Mouse (Mus musculus): ENCODE measurements around the gene Dpp6. TPM values are rescaled to one million over a fixed set of nuclear protein-coding genes. Genes with fewer than 3 reads are reported as not detected.

The Dpp6 gene
- total RNA-seq, 2 experiments from 2014 or later: not detected

DNA sequence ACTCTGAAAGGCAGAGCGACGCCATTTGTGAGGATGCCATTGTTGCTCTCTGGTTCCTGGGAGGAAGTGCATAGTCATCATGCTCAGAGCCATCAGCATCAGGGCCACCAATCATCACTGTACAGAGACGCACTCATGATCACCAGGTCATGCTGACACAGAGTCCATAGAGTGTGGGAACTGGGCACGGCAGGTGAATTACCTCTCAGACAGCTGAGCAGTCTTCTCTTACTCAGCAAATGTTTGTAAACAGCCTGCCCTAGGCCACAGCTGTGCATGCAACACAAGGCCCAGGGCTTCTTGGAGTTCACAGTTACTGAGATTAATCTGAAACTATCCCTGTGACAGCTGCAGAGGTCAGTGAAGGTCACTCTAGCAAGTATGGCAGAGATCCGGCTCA, 124.5 kb downstream of the Dpp6 start:
- ATAC-seq (replicated peaks; ENCODE audit: low FRiP score, poor library complexity, severe bottlenecking): no peak

DNA sequence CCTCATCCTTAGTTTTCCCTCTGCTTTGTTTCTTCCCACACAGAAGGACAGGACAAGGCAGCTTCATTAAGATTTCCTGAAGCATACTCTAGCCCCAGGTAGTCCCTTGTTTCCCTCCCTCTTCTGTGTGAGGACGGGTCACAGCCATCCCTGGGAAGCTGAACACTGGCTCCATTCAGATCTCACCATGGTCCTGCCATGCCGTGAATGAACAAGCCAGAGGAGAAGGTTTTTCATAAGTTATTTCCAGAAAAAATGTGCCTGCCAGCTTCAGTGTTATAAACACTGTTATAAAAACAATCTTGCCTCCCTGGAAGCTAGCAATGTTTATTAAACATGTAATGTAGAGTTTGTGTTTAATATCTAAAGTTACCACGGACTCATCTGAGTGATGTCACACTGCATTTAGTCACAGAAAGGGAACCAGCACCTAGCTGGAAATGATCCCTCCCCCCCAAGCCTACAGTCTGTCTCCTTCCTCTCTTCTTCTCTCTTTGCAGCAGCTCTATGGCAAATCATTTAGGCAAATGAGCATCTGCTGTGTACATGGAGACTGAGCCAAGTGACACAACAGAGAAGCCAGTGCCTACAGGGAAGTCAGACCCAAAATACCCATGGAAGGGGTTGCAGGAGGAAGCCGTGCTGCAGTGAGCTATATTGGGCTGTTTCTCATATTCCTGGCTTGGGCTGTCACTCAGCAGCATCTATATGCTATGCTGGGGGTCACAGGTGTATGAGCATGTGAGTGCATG, 128.3 kb downstream of the Dpp6 start:
- ATAC-seq (replicated peaks; ENCODE audit: low FRiP score, poor library complexity, severe bottlenecking): no peak

DNA sequence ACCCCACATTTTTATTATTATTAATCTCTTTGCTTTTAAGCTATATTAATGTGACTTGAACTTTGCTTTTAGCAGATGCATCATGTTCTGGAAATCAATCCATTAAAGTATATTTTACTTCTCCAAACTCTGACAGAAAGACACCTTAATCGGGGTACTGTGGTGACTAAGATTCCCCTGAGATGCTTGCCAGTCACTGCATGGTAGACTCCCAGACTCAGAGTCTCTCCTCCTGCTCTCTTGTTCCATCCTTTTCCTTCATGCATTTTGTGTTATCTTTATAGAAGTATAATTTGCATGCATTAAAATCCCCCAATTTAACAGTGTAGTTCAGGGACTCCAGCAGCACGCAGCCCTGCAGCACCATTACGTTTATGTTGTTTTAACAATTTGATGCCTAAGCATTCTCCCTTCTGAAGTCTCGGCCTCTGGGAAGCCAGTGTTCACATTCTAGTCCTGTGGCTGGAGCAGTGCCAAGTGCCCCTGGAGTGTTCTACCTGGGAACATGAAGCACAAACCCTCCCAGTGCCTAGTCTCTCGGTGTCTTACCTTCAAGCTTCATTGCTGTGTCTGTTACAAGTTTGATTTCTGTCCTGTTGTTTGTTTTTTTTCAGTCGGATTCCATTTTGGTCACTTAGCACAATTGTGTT, 153.1 kb downstream of the Dpp6 start:
- no peak for ATAC-seq (replicated peaks; ENCODE audit: low FRiP score, poor library complexity, severe bottlenecking)

DNA sequence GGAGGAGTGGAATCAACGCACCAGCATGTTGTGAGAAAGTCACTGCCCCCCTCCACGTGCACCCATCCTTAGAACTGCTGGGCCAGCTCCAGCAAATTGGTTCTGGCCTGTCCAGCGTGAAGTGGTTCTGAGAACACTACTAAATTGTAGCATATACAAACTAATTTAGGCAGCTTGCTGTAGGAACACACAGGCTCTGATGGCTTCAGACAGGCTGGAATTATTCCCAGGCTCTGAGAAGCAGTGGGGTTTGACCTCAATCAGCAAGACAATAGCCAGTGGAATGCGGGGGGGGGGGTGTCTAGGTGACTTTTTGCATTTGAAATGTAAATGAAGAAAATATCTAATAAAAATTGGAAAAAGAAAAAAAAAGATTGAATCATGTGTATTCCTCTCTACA, 156.2 kb downstream of the Dpp6 start:
- no peak for ATAC-seq (replicated peaks; ENCODE audit: low FRiP score, poor library complexity, severe bottlenecking)

DNA sequence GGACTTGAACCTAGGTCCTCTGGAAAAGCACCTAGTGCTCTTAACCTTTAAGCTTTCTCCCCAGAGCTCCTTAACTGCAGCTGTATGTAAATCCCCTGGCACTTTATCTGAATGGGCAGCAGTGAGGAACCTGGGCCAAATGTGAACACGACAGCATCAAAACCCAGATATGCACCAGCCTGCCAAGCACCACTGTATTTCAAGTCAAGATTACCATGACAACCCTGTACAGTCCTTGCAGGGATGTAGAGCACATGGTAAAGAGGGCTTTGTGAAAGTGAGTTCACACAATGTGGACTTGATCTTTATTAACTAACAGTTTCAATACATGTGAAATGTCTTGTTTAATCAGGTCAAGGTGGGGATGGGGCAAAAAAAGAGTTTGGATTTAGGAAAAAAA, 162.3 kb downstream of the Dpp6 start:
- ATAC-seq (replicated peaks; ENCODE audit: low FRiP score, poor library complexity, severe bottlenecking): no peak

DNA sequence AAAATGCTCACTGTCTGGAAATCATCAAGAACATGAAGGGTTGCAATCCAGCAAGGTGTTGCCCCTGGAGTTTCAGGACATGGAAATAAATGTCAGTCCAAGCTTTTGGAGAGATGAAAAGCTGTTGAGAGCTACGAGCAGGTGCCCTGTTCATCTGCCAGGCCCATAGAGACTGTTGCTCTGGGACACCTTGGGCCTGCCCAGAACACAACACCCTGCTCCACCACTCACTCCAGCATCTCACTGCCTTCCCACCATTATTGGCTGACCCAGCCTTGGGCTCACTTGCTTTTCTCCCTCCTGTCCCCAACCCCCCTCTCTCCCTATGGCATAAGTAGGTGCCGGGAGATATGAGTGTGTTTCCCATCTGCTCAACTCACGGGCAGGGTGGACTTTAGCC, 162.8 kb downstream of the Dpp6 start:
- ATAC-seq (replicated peaks; ENCODE audit: low FRiP score, poor library complexity, severe bottlenecking): no peak

DNA sequence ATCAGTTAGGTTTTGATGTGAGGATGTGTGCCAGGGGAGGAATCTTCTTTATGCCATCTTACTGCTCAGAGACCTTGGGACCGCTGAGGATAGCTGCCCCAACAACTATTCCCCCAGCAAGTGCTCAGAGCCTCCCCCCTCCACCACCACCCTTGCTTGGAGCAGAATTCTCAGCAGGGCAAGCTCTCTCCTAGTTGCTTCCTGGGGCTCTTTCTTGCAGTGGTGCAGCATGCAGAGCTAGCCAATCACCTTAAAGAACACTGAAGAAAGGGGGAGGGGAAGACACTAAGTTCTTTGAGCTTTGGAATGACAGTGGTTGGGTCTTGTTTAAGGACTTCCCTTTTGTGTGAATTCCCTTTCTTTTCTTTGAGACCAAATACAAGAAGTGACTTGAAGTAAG, 168.1 kb downstream of the Dpp6 start:
- no peak for ATAC-seq (replicated peaks; ENCODE audit: low FRiP score, poor library complexity, severe bottlenecking)

DNA sequence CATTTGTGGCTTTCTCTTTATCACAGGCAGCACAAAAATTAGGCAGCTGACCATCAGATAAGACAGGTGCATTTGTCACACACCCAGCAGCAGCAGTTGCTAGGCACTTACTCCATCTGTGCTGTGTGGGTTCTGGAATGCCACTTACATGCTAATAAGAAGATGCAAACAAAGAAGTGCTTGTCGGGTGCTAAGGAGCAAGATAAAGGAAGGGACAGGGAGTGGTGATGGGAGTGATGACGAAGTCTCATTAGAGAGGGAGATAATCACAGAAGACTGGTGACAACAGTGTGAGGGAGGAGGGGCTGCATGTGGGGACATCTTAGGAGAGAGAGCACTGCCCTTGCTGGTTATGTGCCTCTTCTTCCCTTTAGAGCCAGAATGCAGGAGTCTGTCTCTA, 174.6 kb downstream of the Dpp6 start:
- ATAC-seq (replicated peaks; ENCODE audit: low FRiP score, poor library complexity, severe bottlenecking): no peak

DNA sequence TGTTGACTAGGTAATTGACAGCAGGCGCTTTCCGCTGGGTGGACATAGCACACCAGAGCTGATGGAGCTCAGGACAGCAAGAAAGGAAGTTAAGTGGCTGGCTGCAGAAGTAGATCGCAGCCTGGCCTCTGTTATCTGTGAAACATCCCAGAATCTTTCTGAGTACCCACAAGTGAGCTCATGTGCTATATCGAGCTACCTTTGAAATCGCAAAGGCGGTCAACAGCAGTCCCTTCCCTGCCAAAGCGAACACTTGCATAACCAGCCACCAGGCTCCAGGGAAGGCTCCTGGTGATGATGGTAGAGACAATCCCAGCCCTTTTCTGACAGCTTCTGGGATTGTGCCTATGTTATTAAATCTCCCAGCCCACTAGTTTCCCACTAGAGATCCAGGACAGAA, 186.5 kb downstream of the Dpp6 start:
- no peak for ATAC-seq (replicated peaks; ENCODE audit: low FRiP score, poor library complexity, severe bottlenecking)

DNA sequence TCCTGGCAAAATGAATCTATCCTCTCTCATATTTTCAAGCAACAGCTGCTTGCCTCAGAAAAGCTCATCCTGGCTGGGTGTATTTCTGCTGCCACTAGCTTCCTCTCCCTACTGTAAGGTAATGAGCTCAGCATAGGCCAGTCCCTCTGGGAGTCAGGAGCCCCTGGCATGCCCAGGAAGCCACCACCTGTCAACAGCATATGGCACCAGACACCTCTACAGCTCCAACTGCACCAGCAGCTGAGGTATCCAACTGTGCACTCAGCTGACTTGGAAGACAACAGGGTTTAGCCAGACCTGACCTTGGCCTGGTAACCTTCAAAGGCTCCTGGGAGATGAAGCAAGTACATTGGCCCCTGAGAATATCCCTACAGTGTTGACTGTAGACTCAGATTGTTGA, 192.2 kb downstream of the Dpp6 start:
- no peak for ATAC-seq (replicated peaks; ENCODE audit: low FRiP score, poor library complexity, severe bottlenecking)

DNA sequence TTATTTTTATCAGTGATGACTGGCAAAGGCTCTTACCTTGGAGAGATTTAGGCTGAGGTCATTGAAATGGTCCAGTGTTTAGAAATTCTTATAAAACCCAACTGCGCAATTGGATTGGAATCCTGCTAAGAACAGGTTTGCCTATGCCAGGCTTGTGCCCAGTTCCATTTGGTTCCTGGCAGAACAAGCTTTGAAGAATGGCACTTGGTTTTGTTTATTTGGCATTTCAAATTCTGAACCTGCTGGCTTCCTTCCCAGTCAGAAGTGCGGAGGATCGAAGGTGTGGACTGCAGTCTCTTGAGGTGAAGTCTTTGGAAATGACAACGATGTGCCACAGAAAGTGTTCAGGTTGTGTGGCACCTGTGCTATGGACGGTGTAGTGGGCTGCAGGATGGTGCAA, 193.6 kb downstream of the Dpp6 start:
- no peak for ATAC-seq (replicated peaks; ENCODE audit: low FRiP score, poor library complexity, severe bottlenecking)

DNA sequence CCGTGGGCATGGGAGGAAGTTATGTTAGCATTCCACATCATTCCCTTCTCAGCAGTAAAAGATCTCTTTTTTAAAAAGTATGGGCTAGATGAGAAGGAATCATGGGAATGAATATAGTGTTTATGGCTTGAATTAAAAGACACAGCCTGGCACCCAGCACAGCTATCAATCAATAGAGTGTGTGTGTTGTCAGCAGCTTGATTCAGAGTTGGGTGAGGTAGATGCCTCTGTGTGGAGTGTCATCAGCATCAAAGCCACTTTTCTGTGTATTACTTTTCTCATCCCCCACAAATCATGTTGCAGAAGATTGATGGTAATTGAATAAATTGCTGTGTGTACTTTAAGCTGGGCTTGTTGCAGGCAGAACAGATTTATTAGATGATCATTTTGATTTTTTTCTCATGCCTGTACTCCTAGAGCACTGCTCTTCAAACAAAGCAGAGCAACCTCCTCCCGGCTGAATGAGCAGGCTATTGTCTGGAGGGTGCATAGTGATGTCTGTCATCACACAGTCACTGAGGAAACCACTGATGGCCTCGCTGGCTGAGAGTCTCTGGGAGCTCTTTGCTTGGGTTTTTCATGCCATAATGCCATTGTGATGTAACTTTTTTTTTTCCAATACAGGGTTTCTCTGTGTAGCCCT, 201.4 kb downstream of the Dpp6 start:
- no peak for ATAC-seq (replicated peaks; ENCODE audit: low FRiP score, poor library complexity, severe bottlenecking)

DNA sequence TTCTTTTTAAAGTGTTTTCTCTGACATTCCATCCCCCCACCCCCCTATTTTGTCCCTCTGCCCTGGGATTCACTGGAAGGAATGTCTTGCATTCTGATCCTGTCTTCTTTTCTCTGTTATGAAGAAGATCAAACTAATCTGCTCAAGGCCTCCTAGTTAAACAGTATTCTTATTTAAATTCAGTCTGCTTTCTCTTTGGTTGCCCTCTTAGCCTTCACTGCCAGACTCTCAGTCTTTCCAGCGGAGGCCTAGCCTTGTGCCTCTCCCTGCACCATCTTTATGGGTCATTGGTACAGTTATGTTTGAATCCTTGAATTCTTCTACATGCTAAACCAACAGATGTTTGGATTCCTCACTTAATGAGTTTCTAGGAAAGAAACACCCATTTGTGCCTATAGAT, 211.6 kb downstream of the Dpp6 start:
- no peak for ATAC-seq (replicated peaks; ENCODE audit: low FRiP score, poor library complexity, severe bottlenecking)

DNA sequence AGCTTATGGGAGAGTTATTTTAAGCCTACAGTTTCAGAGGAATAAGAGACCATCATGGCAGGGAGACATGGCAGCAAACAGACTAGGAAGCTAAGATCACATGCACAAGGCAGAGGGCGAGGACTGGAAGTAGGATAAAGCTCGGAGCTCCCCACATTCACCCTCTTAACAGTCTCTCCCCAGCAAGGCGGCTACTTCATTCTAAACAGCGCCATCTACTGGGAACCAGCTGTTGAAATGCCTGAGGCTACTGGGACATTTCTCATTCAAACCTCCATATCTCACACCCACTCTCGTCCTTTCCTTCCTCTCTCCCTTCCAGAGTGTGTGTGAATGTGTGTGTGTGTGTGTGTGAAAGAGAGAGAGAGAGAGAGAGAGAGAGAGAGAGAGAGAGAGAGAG, 212.8 kb downstream of the Dpp6 start:
- ATAC-seq (replicated peaks; ENCODE audit: low FRiP score, poor library complexity, severe bottlenecking): no peak

DNA sequence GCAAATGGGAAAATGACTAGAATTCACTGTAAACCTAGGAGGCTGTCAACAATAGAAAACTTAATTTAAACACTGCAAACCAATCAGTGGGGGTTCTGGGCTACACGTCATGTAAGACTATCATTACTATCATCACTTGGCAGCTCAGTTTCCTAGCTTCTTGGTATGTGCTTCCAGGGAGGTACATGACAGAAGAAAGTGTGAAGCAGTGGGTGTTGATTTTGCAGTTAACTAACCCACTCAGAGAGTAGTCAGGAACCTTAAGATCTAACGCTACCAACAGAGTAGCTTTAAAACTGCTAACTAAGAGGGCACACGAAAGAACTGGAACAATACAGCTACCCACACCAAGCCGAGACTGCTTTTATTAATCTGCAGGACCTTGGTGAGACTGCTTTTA, 217.9 kb downstream of the Dpp6 start:
- no peak for ATAC-seq (replicated peaks; ENCODE audit: low FRiP score, poor library complexity, severe bottlenecking)

DNA sequence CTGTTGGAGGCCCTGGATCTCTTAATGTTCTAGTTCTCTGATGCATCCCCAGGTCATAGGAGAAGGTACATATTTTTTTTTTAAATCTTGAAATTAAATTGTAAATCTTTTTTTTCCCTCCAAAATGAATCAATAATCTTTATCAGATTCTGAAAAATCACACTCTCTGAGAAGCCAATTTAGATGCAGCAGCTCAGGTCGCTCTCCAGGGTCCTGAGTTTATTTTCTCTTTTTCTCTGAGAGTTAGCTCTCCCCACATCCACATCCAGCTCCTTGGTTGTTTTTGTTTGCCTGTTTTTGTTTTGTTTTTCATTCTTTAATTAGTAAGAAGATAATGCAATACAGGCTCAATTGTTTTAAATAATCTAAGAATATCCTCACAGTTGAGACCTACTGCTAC, 218.3 kb downstream of the Dpp6 start:
- ATAC-seq (replicated peaks; ENCODE audit: low FRiP score, poor library complexity, severe bottlenecking): no peak

DNA sequence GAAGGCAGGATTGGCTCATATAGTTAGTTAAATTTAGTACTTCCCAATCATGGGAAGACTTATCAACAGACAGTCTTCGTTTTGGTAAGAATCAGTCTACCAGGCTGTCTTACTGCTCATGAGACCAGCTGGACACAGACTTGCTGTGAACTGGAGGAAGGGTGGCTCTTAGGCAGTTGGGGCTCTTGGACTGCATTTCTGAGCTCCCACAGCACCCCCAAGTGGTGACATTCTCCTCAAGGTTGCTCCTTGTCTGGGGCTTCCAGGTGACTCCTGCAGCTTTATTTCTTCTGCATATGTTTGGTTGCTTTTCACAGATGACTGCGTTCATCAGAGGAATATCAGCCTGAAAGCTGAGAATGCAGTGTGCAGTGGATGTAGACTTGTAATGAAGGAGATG, 218.9 kb downstream of the Dpp6 start:
- ATAC-seq (replicated peaks; ENCODE audit: low FRiP score, poor library complexity, severe bottlenecking): no peak

DNA sequence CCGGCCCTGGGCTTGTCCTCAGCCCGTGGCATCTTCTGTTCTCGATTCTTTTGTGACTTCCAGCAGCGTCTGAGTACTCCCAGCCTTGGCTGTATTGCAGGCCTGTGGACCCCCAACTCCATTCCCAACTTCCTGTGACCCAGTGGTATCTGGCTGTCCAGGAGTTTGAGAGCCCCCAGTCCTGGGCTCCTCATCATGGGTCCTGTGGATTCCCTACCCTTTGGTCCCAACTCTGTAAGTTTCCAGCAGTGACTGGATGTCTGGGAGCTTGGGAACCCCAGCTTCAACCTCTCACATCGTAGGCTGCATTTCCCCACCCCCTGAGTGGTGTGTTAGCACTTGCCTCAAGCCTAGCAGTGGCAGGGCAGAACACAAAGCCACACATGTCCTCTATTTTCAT, 220.8 kb downstream of the Dpp6 start:
- no peak for ATAC-seq (replicated peaks; ENCODE audit: low FRiP score, poor library complexity, severe bottlenecking)

DNA sequence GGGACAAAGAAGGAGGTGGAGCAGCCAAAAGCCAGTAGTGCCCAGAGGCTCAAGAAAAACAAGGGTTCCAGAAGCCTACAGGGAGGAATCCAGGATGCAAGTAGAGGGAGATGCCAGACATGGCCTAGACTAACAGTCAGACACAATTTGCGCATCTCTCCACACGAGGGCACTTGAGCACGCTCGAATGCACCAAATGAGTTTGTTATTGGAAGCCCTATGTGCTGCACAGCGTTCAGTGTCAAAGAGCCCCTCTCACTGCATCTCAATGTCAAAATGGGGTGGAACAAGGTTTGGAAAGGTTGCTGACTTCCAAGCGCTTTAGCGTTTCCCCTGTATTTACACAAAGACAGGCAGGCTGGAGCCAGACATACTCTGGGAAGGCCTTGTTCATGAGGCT, 231.2 kb downstream of the Dpp6 start:
- no peak for ATAC-seq (replicated peaks; ENCODE audit: low FRiP score, poor library complexity, severe bottlenecking)

DNA sequence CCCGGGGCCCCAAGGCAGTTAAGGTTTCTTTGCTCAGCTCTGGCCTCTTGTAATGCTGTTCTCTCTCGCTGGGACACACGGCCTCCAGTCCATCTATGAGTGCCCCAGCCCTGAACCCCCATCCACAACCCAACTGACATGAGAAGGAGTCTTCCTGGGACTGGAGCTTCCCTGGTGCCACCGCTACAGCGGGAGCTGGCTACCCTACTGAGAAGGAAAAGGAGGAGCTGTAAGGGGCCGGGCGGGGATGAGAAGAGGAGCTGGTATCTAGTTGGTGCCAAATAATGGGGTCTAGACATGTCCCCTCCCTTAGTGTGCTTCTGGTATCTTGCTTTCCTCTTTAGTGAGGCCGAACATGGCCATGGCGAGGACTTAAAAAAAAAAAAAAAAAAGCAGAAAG, 231.9 kb downstream of the Dpp6 start:
- ATAC-seq (replicated peaks; ENCODE audit: low FRiP score, poor library complexity, severe bottlenecking): no peak

DNA sequence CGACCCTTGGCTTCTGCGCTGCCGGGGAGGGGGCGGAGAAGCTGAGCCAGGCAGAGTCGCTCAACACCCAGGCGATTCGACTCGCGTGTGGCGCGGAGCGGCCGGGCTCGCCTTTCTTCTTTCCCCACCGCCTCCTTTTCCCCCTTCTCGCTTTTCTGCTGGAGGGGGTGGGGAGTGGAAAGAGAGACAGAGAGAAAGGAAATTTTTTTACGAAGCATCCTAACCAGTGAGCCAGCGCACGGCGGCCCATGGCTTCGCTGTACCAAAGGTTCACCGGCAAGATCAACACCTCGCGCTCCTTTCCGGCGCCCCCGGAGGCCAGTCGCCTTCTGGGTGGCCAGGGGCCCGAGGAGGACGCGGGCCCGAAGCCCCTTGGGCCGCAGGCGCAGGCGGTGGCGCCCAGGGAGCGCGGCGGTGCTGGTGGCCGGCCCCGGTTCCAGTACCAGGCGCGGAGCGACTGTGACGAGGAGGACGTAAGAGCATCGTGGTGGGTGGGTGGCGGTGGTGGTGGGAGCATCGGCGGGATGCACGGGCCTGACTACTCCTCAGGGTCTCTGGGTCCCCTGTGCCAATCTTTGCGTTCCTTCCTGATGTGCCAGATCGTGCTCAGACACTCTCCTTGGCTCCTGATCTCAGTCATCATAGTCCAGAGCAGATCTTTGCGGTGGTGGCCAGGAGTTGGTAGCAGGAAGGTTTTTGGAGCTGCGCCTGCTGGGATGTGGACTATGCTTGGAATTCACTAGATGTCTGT, 232.5 kb downstream of the Dpp6 start:
- no peak for ATAC-seq (replicated peaks; ENCODE audit: low FRiP score, poor library complexity, severe bottlenecking)

All from erythroblast, adult 5-6 weeks (primary cell).